Mouse (Mus musculus) Patski (cell line): ENCODE measurements around the gene Rad23a. TPM values are rescaled to one million over a fixed set of nuclear protein-coding genes. Genes with fewer than 3 reads are reported as not detected.
A peak's percentile ranks its signal among the peaks of the same experiment; 100 is the strongest.

Experiments
- ATAC-seq: fragments of 100-300 bp; one replicate; pipeline ENCODE4 v1.8.0; 2021
- CTCF ChIA-PET: fragments of 350-600 bp; sonication (Branson Sonifier 250); formaldehyde crosslinking; loops from one replicate; lab custom pipeline; 2022; ENCODE audit warnings: inconsistent platforms; lab: Charles Lee
- POLR2A ChIA-PET: fragments of 350-600 bp; sonication (Branson Sonifier 250); formaldehyde crosslinking; loops from one replicate; lab custom pipeline; 2022; ENCODE audit warnings: antibody characterized with exemption, inconsistent platforms; lab: Charles Lee
- DNase-seq: peaks from one replicate; pipeline ENCODE4 v3.0.0-alpha.2; 2011; ENCODE audit warnings: low read depth, low spot score
- H3K27me3 ChIP-seq: fragments of 371-371 bp; one replicate; pipeline ENCODE4 v1.5.1; 2021
- CTCF ChIP-seq: fragments of 100-300 bp; IDR thresholded peaks from one replicate; pipeline ENCODE4 v1.5.1; 2021
- in situ Hi-C: fragments of 300-500 bp; cut with MboI; formaldehyde crosslinking; loops from 3 replicates; pipeline ENCODE4 v1.11.1; 2018; ENCODE audit warnings: low pct_unique_long_range_greater_than_20kb, mixed read lengths
- polyA plus RNA-seq: library from polyadenylated mRNA; unstranded; gene quantifications from one replicate; pipeline ENCODE4 v1.2.3, GENCODE M21; 2021

The Rad23a gene
- polyA plus RNA-seq, 1 experiment from 2014 or later: 126 TPM

GRCm38 (mm10) chr8:84871376-84872308, 31.2 kb upstream of the Rad23a start, which contains the start of gene Syce2:
Gene Syce2 (plus strand): TSS chr8:84872111.
- POLR2A ChIA-PET: no interaction called here
- DNase-seq (no peak), ATAC-seq (peak; percentile 10)
- no peak for TF ChIP-seq CTCF
- CTCF ChIA-PET: interaction anchor here (0.8 to 1.7 kb wide), 5 partner anchors 11 to 32 kb away, joined by 3 to 7 read pairs (median 4); partner anchors contain the start of gene Calr
- in situ Hi-C loops: no loop called here
- H3K27me3 ChIP-seq: no peaks in the 10 kb centered on the region

GRCm38 (mm10) chr8:84856864-84857441, 16.5 kb upstream of the Rad23a start, which contains the start of gene Farsa:
Gene Farsa (plus strand): TSS chr8:84856989.
- ATAC-seq (peak; percentile 78), DNase-seq (peak; percentile 64)
- ChIA-PET POLR2A (interaction anchor here (1.4 to 2.0 kb wide), 3 partner anchors 9 to 11 kb away, joined by 6 to 11 read pairs (median 6); partner anchors contain the start of gene Calr), CTCF (interaction anchor here (0.7 to 1.5 kb wide), 4 partner anchors 10 to 46 kb away, joined by 3 read pairs; no protein-coding TSS in a partner anchor)
- no peaks in the 10 kb centered on the region for H3K27me3 ChIP-seq
- in situ Hi-C loops: no loop called here
- TF ChIP-seq CTCF: no peak

GRCm38 (mm10) chr8:84856434-84856833, 16.0 kb upstream of the Rad23a start:
- in situ Hi-C loops: no loop called here
- DNase-seq: no peak
- H3K27me3 ChIP-seq: no peaks in the 10 kb centered on the region
- no peak for TF ChIP-seq CTCF
- POLR2A ChIA-PET: interaction anchor here (1.4 to 2.0 kb wide), 2 partner anchors 9 to 10 kb away, joined by 6 to 11 read pairs; partner anchors contain the start of gene Calr
- no peak for ATAC-seq
- CTCF ChIA-PET: interaction anchor here (1.2 to 1.5 kb wide), 2 partner anchors 9 to 15 kb away, joined by 3 to 4 read pairs; no protein-coding TSS in a partner anchor

GRCm38 (mm10) chr8:84847684-84848435, 7.4 kb upstream of the Rad23a start:
- no peak for TF ChIP-seq CTCF
- ChIA-PET CTCF (interaction anchor here (0.7 to 2.6 kb wide), 8 partner anchors 8 to 150 kb away, joined by 3 to 9 read pairs (median 4); partner anchors contain the start of gene Farsa), POLR2A (interaction anchor here (0.6 to 2.0 kb wide), 6 partner anchors 9 to 78 kb away, joined by 3 to 11 read pairs (median 4); partner anchors contain the start of genes Farsa and Gcdh)
- DNase-seq: no peak
- in situ Hi-C loops: no loop called here
- no peaks in the 10 kb centered on the region for H3K27me3 ChIP-seq
- ATAC-seq: no peak

GRCm38 (mm10) chr8:84846722-84847572, 6.5 kb upstream of the Rad23a start, which contains the start of gene Calr:
Gene Calr (minus strand): TSS chr8:84846934.
- in situ Hi-C loops: no loop called here
- no peaks in the 10 kb centered on the region for H3K27me3 ChIP-seq
- POLR2A ChIA-PET: interaction anchor here (0.6 to 3.1 kb wide), 8 partner anchors 9 to 156 kb away, joined by 3 to 14 read pairs (median 4); partner anchors contain the start of genes Farsa and Klf1
- CTCF ChIA-PET: interaction anchor here (1.0 to 2.6 kb wide), 6 partner anchors 9 to 56 kb away, joined by 3 to 9 read pairs (median 4); partner anchors contain the start of gene Farsa
- peak; percentile 98 for DNase-seq
- peak; percentile 97 for ATAC-seq
- no peak for TF ChIP-seq CTCF

GRCm38 (mm10) chr8:84846094-84846721, 5.7 kb upstream of the Rad23a start:
- DNase-seq: no peak
- ChIA-PET CTCF (interaction anchor here (1.4 to 2.6 kb wide), 2 partner anchors 47 to 57 kb away, joined by 3 to 9 read pairs; no protein-coding TSS in a partner anchor), POLR2A (interaction anchor here (0.6 to 3.1 kb wide), 9 partner anchors 9 to 830 kb away, joined by 3 to 14 read pairs (median 4); partner anchors contain the start of genes Farsa and Klf1)
- no peak for TF ChIP-seq CTCF
- no peak for ATAC-seq
- no peaks in the 10 kb centered on the region for H3K27me3 ChIP-seq
- in situ Hi-C loops: no loop called here

- ATAC-seq (no peak), DNase-seq (no peak)
- in situ Hi-C loops: no loop called here
- no peaks in the 10 kb centered on the region for H3K27me3 ChIP-seq
- POLR2A ChIA-PET: interaction anchor here (0.6 to 3.1 kb wide), 9 partner anchors 8 to 829 kb away, joined by 3 to 14 read pairs (median 4); partner anchors contain the start of genes Farsa and Klf1
- no peak for TF ChIP-seq CTCF
- CTCF ChIA-PET: interaction anchor here (1.4 kb wide), 1 partner anchor 48 kb away, joined by 3 read pairs; no protein-coding TSS in a partner anchor
Measured at GRCm38 (mm10) chr8:84845355-84846093, 5.1 kb upstream of the Rad23a start.
